Mouse (Mus musculus) CH12.LX (cell line): ENCODE data around the gene Gpr157. TPM values are rescaled to one million over a fixed set of nuclear protein-coding genes. Genes with fewer than 3 reads are reported as not detected.

Experiments
- DNase-seq: peaks from one replicate; pipeline ENCODE4 v3.0.0-alpha.2; 2013; ENCODE audit errors: extremely low read depth
- H3K27ac ChIP-seq: 2 replicates; pipeline ENCODE4 v1.5.1; 2012; ENCODE audit warnings: low read depth, mild to moderate bottlenecking, control low read depth, moderate library complexity; ENCODE audit not compliant: insufficient read depth
- H3K27me3 ChIP-seq: replicated peaks from 2 replicates; pipeline ENCODE3; 2012; ENCODE audit warnings: inconsistent platforms
- H3K36me3 ChIP-seq, 2 experiments: replicated peaks in 1 of 2; 2 replicates each; pipeline versions ENCODE3 to v1.6.1; 2012; ENCODE audit warnings: inconsistent platforms in 1 of 2, low read length in 1 of 2, mild to moderate bottlenecking in 1 of 2, mixed read lengths in 1 of 2, moderate library complexity in 1 of 2; ENCODE audit not compliant: control insufficient read depth in 1 of 2, insufficient read depth in 1 of 2
- H3K4me1 ChIP-seq, 2 experiments: 2 replicates each; pipeline ENCODE4 v1.6.1; 2012; ENCODE audit warnings: inconsistent platforms in 1 of 2, moderate library complexity in 1 of 2; ENCODE audit not compliant: insufficient read depth in 2 of 2, control insufficient read depth in 1 of 2
- H3K4me2 ChIP-seq: 2 replicates; pipeline ENCODE4 v1.6.1; 2012; ENCODE audit warnings: low read depth, mild to moderate bottlenecking, control low read depth; ENCODE audit not compliant: poor library complexity, insufficient read depth, severe bottlenecking
- H3K4me3 ChIP-seq, 3 experiments: fragments of 150-350 bp in 1 of 3; sonication (generic) in 1 of 3; replicated peaks in 1 of 3; 2 replicates each; pipeline versions ENCODE3 to v1.5.1; 2011 to 2012; ENCODE audit warnings: low read depth in 2 of 3, low read length in 2 of 3, mild to moderate bottlenecking in 2 of 3, moderate library complexity in 2 of 3, control low read depth in 1 of 3, improper control_type of control experiment in 1 of 3, inconsistent platforms in 1 of 3, mixed read lengths in 1 of 3; ENCODE audit not compliant: poor library complexity in 1 of 3
- H3K79me2 ChIP-seq: replicated peaks from 2 replicates; pipeline ENCODE4 v1.6.1; 2012; ENCODE audit warnings: mild to moderate bottlenecking, moderate library complexity; ENCODE audit not compliant: control insufficient read depth, poor library complexity, insufficient read depth, severe bottlenecking; ENCODE audit errors: extremely low read depth
- H3K9ac ChIP-seq: 2 replicates; pipeline ENCODE4 v1.6.1; 2012; ENCODE audit warnings: low read depth, mild to moderate bottlenecking, control low read depth, moderate library complexity; ENCODE audit not compliant: insufficient read depth
- H3K9me3 ChIP-seq: replicated peaks from 2 replicates; pipeline ENCODE3; 2012; ENCODE audit warnings: low read length, inconsistent platforms, mixed read lengths
- CHD1 ChIP-seq: IDR thresholded peaks from 2 replicates; pipeline ENCODE4 v1.6.1; 2012; ENCODE audit warnings: low read depth, low read length, improper control_type of control experiment, inconsistent platforms
- E2F4 ChIP-seq: IDR thresholded peaks from 2 replicates; pipeline ENCODE4 v1.6.1; 2011; ENCODE audit warnings: low read depth, low read length, improper control_type of control experiment; ENCODE audit not compliant: insufficient replicate concordance
- HCFC1 ChIP-seq: IDR thresholded peaks from 2 replicates; pipeline ENCODE4 v1.6.1; 2012; ENCODE audit warnings: low read depth, mild to moderate bottlenecking, inconsistent platforms, low read length, improper control_type of control experiment
- MAZ ChIP-seq: IDR thresholded peaks from 2 replicates; pipeline ENCODE4 v1.6.1; 2012; ENCODE audit warnings: low read depth, mild to moderate bottlenecking, inconsistent platforms, low read length, improper control_type of control experiment, moderate library complexity
- MXI1 ChIP-seq: IDR thresholded peaks from 2 replicates; pipeline ENCODE4 v1.6.1; 2011; ENCODE audit warnings: mild to moderate bottlenecking, low read depth, low read length, improper control_type of control experiment
- NRF1 ChIP-seq: IDR thresholded peaks from 2 replicates; pipeline ENCODE4 v1.6.1; 2014; ENCODE audit warnings: low read depth, mild to moderate bottlenecking, inconsistent platforms, low read length, improper control_type of control experiment, moderate library complexity
- PAX5 ChIP-seq: IDR thresholded peaks from 2 replicates; pipeline ENCODE4 v1.6.1; 2012; ENCODE audit warnings: low read length, inconsistent platforms, mixed read lengths
- POLR2A ChIP-seq: IDR thresholded peaks from 2 replicates; pipeline ENCODE4 v1.6.1; 2011; ENCODE audit warnings: low read depth, mild to moderate bottlenecking, improper control_type of control experiment, low read length
- SMC3 ChIP-seq: IDR thresholded peaks from 2 replicates; pipeline ENCODE4 v1.6.1; 2011; ENCODE audit warnings: low read depth, low read length, improper control_type of control experiment
- ZC3H11A ChIP-seq: IDR thresholded peaks from 2 replicates; pipeline ENCODE4 v1.6.1; 2012; ENCODE audit warnings: low read depth, mild to moderate bottlenecking, inconsistent platforms, low read length, improper control_type of control experiment
- ZMIZ1 ChIP-seq: IDR thresholded peaks from 2 replicates; pipeline ENCODE4 v1.6.1; 2012; ENCODE audit warnings: low read depth, mild to moderate bottlenecking, inconsistent platforms, low read length, improper control_type of control experiment
- ZNF384 ChIP-seq: IDR thresholded peaks from 2 replicates; pipeline ENCODE4 v1.6.1; 2012; ENCODE audit warnings: low read depth, low read length, improper control_type of control experiment, inconsistent platforms
- dilution Hi-C: fragments of 300-500 bp; cut with MboI; formaldehyde crosslinking; loops from 2 replicates; pipeline ENCODE4 v1.14.3; 2020; ENCODE audit warnings: low sequenced_read_pairs; ENCODE audit not compliant: extremely low pct_unique_long_range_greater_than_20kb, extremely low pct_ligation_motif_present
- in situ Hi-C: fragments of 300-500 bp; cut with MboI; formaldehyde crosslinking; loops from 3 replicates; pipeline ENCODE4 v1.14.3; 2019; ENCODE audit warnings: low sequenced_read_pairs, low pct_ligation_motif_present, low pct_unique_long_range_greater_than_20kb, mixed read lengths
- polyA plus RNA-seq: library from polyadenylated mRNA; unstranded; fragments of >175 nt; gene quantifications from 2 replicates; pipeline ENCODE4 v1.2.1, GENCODE M21; 2012; ENCODE audit warnings: low read depth; ENCODE audit not compliant: insufficient read length
- total RNA-seq, 2 experiments: library from RNA; depleted of rRNA; stranded (reverse); fragments of 300-350 nt in 1 of 2; fragments of >200 nt in 1 of 2; gene quantifications; 2 replicates each; pipeline ENCODE4 v1.2.3; 2012 to 2014

Gene Gpr157
- total and polyA plus RNA-seq, 3 experiments, result 2.6 to 3.5 (median 2.8) TPM

GRCm38 (mm10) chr4:150060469-150061170 is 26.5 kb upstream of the Gpr157 start:
- H3K9ac ChIP-seq, result peak overlapping the region; percentile 70
- peak overlapping the region; percentile 96 for H3K27ac ChIP-seq
- in situ Hi-C loops (no loop called here), dilution Hi-C loops (no loop called here)
- H3K36me3 ChIP-seq, result peaks cover 82 to 88% of the 10 kb centered on the region in 2 experiments
- H3K79me2 ChIP-seq, result peaks cover 57% of the 10 kb centered on the region
- peaks cover 7% of the 10 kb centered on the region for H3K9me3 ChIP-seq
- H3K4me2 ChIP-seq, result peak overlapping the region; percentile 63
- peak overlapping the region in 2 of 3 experiments; percentile 10 to 31 for H3K4me3 ChIP-seq
- TF ChIP-seq NRF1 (no peak), ZC3H11A (no peak), MAZ (no peak), E2F4 (no peak), PAX5 (no peak), POLR2A (no peak), ZMIZ1 (no peak), SMC3 (no peak), HCFC1 (no peak)
- no peaks in the 10 kb centered on the region for H3K27me3 ChIP-seq
- H3K4me1 ChIP-seq, result peaks cover 50 to 96% of the 10 kb centered on the region in 2 experiments
- DNase-seq, result no peak

GRCm38 (mm10) chr4:150061432-150062225 is 25.5 kb upstream of the Gpr157 start:
- Histone ChIP-seq H3K9ac (peak overlapping the region; percentile 70; the same call in 1 of the 2 replicates), H3K79me2 (peaks cover 52% of the 10 kb centered on the region), H3K36me3 (peaks cover 82 to 88% of the 10 kb centered on the region in 2 experiments), H3K4me2 (no peak overlapping the region), H3K27me3 (no peaks in the 10 kb centered on the region), H3K4me1 (peaks cover 42 to 96% of the 10 kb centered on the region in 2 experiments), H3K4me3 (peak overlapping the region in 1 of 3 experiments; percentile 29), H3K27ac (peak overlapping the region; percentile 96), H3K9me3 (peaks cover 3% of the 10 kb centered on the region)
- dilution Hi-C loops, result no loop called here
- no peak for TF ChIP-seq ZNF384
- no peak for TF ChIP-seq MXI1
- TF ChIP-seq CHD1, result peak; percentile 82; the same call in 1 of the 2 replicates
- TF ChIP-seq HCFC1, result no peak
- in situ Hi-C loops, result no loop called here
- no peak for DNase-seq
